Mouse (Mus musculus) lung, postnatal 36 days (tissue): ENCODE data around the gene Ube2d3.

Source experiments
- DNase-seq: peaks from one replicate; pipeline ENCODE4 v3.0.0; 2022; ENCODE audit warnings: mixed read lengths

Ube2d3 gene

GRCm38 (mm10) chr3:135437758-135438495 is at the start of gene Ube2d3:
Gene Ube2d3 (plus strand): TSS chr3:135438149.
- peak; percentile 99 for DNase-seq

GRCm38 (mm10) chr3:135393186-135393585 is 44.8 kb upstream of the Ube2d3 start:
- no peak for DNase-seq

GRCm38 (mm10) chr3:135395085-135395484 is 42.9 kb upstream of the Ube2d3 start:
- no peak for DNase-seq

GRCm38 (mm10) chr3:135396081-135396480 is 41.9 kb upstream of the Ube2d3 start:
- no peak for DNase-seq

GRCm38 (mm10) chr3:135397112-135397511 is 40.8 kb upstream of the Ube2d3 start:
- DNase-seq = no peak

- peak; percentile 94 for DNase-seq
Observed at GRCm38 (mm10) chr3:135402201-135402658, 35.7 kb upstream of the Ube2d3 start.

- no peak for DNase-seq
Observed at GRCm38 (mm10) chr3:135403211-135403610, 34.7 kb upstream of the Ube2d3 start.

GRCm38 (mm10) chr3:135403856-135404255 is 34.1 kb upstream of the Ube2d3 start:
- DNase-seq = no peak

- DNase-seq = no peak
Observed at GRCm38 (mm10) chr3:135404599-135404998, 33.4 kb upstream of the Ube2d3 start.

- no peak for DNase-seq
Observed at GRCm38 (mm10) chr3:135407351-135407750, 30.6 kb upstream of the Ube2d3 start.

- no peak for DNase-seq
Observed at GRCm38 (mm10) chr3:135409219-135409618, 28.7 kb upstream of the Ube2d3 start.

- no peak for DNase-seq
Observed at GRCm38 (mm10) chr3:135411056-135411455, 26.9 kb upstream of the Ube2d3 start.

GRCm38 (mm10) chr3:135411824-135412223 is 26.1 kb upstream of the Ube2d3 start:
- DNase-seq = no peak

GRCm38 (mm10) chr3:135417245-135417644 is 20.7 kb upstream of the Ube2d3 start:
- DNase-seq = no peak

GRCm38 (mm10) chr3:135417799-135418198 is 20.1 kb upstream of the Ube2d3 start:
- DNase-seq = no peak

GRCm38 (mm10) chr3:135420542-135421309 is 17.2 kb upstream of the Ube2d3 start:
- no peak for DNase-seq

- no peak for DNase-seq
Observed at GRCm38 (mm10) chr3:135421310-135421594, 16.7 kb upstream of the Ube2d3 start.

GRCm38 (mm10) chr3:135422232-135422855 is 15.6 kb upstream of the Ube2d3 start:
- DNase-seq = no peak

GRCm38 (mm10) chr3:135422856-135423607 is 14.9 kb upstream of the Ube2d3 start:
- peak; percentile 79 for DNase-seq

- DNase-seq = no peak
Observed at GRCm38 (mm10) chr3:135423608-135424212, 14.2 kb upstream of the Ube2d3 start, which contains the start of gene Cisd2. Gene Cisd2 (minus strand): TSS chr3:135423925.

GRCm38 (mm10) chr3:135436901-135437616 is 890 bp upstream of the Ube2d3 start:
- no peak for DNase-seq

GRCm38 (mm10) chr3:135438531-135438912 is 573 bp downstream of the Ube2d3 start:
- peak; percentile 92 for DNase-seq
